Mouse (Mus musculus): ENCODE measurements at regions not wholly inside any gene's neighbourhood (a gene's known extent, or its start where the extent isn't known, plus 50 kb on each side); places are given as distances from the start of the nearest gene placed in this dataset.

GRCm38 (mm10) chr1:33271437-33272145, 398.0 kb downstream of the Prim2 start:
- intact Hi-C loops (cut with DNase I): no loop called here
- DNase-seq (ENCODE audit: low spot score in 2 of 2): peak; percentile 17 to 35

GRCm38 (mm10) chr1:33269162-33269561, 400.4 kb downstream of the Prim2 start:
- DNase-seq (ENCODE audit: low spot score in 2 of 2): no peak
- intact Hi-C loops (cut with DNase I): no loop called here

GRCm38 (mm10) chr1:33265731-33266415, 403.7 kb downstream of the Prim2 start:
- intact Hi-C loops (cut with DNase I): no loop called here

GRCm38 (mm10) chr1:33249474-33249873, 420.1 kb downstream of the Prim2 start:
- no peak for DNase-seq (ENCODE audit: low spot score in 2 of 2)
- intact Hi-C loops (cut with DNase I): no loop called here

More at GRCm38 (mm10) chr1:33265731-33266415, 403.7 kb downstream of the Prim2 start:
- no peak for DNase-seq (ENCODE audit: low spot score in 2 of 2)

- intact Hi-C loops (cut with DNase I): no loop called here
- DNase-seq (ENCODE audit: low spot score in 2 of 2): no peak
These were observed 422.5 kb downstream of the Prim2 start for GRCm38 (mm10) chr1:33247076-33247475.

GRCm38 (mm10) chr1:33245186-33245585, 424.4 kb downstream of the Prim2 start:
- intact Hi-C loops (cut with DNase I): no loop called here
- no peak for DNase-seq (ENCODE audit: low spot score in 2 of 2)

GRCm38 (mm10) chr1:33244691-33245090, 424.9 kb downstream of the Prim2 start:
- intact Hi-C loops (cut with DNase I): no loop called here

GRCm38 (mm10) chr1:33222997-33223396, 446.6 kb downstream of the Prim2 start:
- intact Hi-C loops (cut with DNase I): no loop called here
- no peak for DNase-seq (ENCODE audit: low spot score in 2 of 2)

More at GRCm38 (mm10) chr1:33244691-33245090, 424.9 kb downstream of the Prim2 start:
- no peak for DNase-seq (ENCODE audit: low spot score in 2 of 2)

GRCm38 (mm10) chr1:33214815-33215214, 454.8 kb downstream of the Prim2 start:
- intact Hi-C loops (cut with DNase I): no loop called here
- DNase-seq (ENCODE audit: low spot score in 2 of 2): no peak

GRCm38 (mm10) chr1:33214394-33214793, 455.2 kb downstream of the Prim2 start:
- DNase-seq (ENCODE audit: low spot score in 2 of 2): no peak
- intact Hi-C loops (cut with DNase I): no loop called here

GRCm38 (mm10) chr1:33201571-33202189, 467.9 kb downstream of the Prim2 start:
- DNase-seq (ENCODE audit: low spot score in 2 of 2): no peak

GRCm38 (mm10) chr1:33195114-33195513, 474.5 kb downstream of the Prim2 start:
- intact Hi-C loops (cut with DNase I): no loop called here
- DNase-seq (ENCODE audit: low spot score in 2 of 2): no peak

More at GRCm38 (mm10) chr1:33201571-33202189, 467.9 kb downstream of the Prim2 start:
- intact Hi-C loops (cut with DNase I): no loop called here

- DNase-seq (ENCODE audit: low spot score in 2 of 2): peak; percentile 33 to 35
- intact Hi-C loops (cut with DNase I): no loop called here
These were observed 494.8 kb downstream of the Prim2 start for GRCm38 (mm10) chr1:33174646-33175435.

- intact Hi-C loops (cut with DNase I): no loop called here
- DNase-seq (ENCODE audit: low spot score in 2 of 2): no peak
These were observed 532.6 kb downstream of the Prim2 start for GRCm38 (mm10) chr1:33136991-33137390.

- intact Hi-C loops (cut with DNase I): no loop called here
- DNase-seq (ENCODE audit: low spot score in 2 of 2): no peak
These were observed 539.2 kb downstream of the Prim2 start for GRCm38 (mm10) chr1:33130351-33130750.

- intact Hi-C loops (cut with DNase I): no loop called here
- no peak for DNase-seq (ENCODE audit: low spot score in 2 of 2)
These were observed 544.5 kb downstream of the Prim2 start for GRCm38 (mm10) chr1:33125062-33125461.

GRCm38 (mm10) chr1:33106286-33106685, 559.2 kb upstream of the Gm5415 start:
- intact Hi-C loops (cut with DNase I): no loop called here
- DNase-seq (ENCODE audit: low spot score in 2 of 2): no peak

- DNase-seq (ENCODE audit: low spot score in 2 of 2): no peak
- intact Hi-C loops (cut with DNase I): no loop called here
These were observed 557.2 kb upstream of the Gm5415 start for GRCm38 (mm10) chr1:33104296-33104695.

GRCm38 (mm10) chr1:33098062-33098461, 551.0 kb upstream of the Gm5415 start:
- intact Hi-C loops (cut with DNase I): no loop called here
- no peak for DNase-seq (ENCODE audit: low spot score in 2 of 2)

GRCm38 (mm10) chr1:33096851-33097250, 549.8 kb upstream of the Gm5415 start:
- intact Hi-C loops (cut with DNase I): no loop called here
- no peak for DNase-seq (ENCODE audit: low spot score in 2 of 2)
